Mouse (Mus musculus): ENCODE measurements around the gene Mrps11.

GRCm38 (mm10) chr7:78826682-78827385, 43.9 kb downstream of the Mrps11 start:
- TF ChIP-seq CTCF (IDR thresholded peaks at IDR 0.05; ENCODE audit: low read depth) (peak; percentile 33), EP300 (IDR thresholded peaks at IDR 0.05; ENCODE audit: low read depth) (no peak)
